Comparison of ENCODE assay signal across 8 mouse cellular contexts in the genomic region with DNA sequence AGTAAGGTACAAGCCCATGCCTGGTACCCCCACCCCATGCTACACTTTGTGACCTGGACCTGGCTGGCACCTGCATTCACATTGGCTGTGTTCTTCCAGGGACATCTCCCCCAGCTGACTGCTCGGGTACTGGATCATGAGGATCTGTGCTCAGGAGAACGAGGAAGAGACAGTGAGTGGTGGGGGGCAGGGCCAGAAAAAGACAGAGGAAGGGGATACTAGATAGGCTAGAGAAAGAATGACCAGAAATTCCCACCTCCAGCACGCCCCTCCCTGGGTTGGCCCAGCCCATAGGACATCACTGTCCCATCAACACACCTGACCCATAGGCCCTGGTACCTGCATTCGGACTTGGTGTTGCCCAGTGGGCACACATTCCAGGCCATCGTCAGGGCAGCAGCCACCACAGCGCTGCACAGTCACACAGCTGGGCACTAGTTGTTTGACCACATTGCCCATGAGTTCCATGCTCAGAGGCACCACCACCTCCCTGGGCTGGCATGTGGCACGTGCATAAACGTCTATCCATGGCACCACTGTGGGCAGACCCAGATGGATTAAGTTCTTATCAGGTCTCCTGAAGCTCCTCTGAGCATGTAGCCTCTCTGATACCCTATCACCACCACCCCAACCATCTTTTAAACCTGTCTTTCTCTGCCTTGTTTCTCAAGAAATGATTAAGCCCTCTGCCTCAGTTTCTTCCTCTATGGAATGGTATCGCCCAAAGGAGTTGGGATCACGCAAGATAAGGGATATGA. TPM values are rescaled to one million over a fixed set of nuclear protein-coding genes. Genes with fewer than 3 reads are reported as not detected.
DNase-seq lines count a peak whose midpoint lies in the region; ATAC-seq and TF ChIP-seq lines count a peak whose summit lies in the region.

No protein-coding gene starts in this region.

- H3K4me3 ChIP-seq in heart, embryonic 11.5 days (ENCODE audit: low read depth, low read length), result peak overlapping the region; percentile 90
- H3K4me3 ChIP-seq in ES-E14 (ENCODE audit: insufficient read depth in 1 of 2, low read depth in 1 of 2, low read length in 2 of 2, poor library complexity in 1 of 2, severe bottlenecking in 1 of 2), result peak overlapping the region; percentile 83 to 92
- peak overlapping the region; percentile 82; the same call in 1 of the 2 replicates for H3K4me3 ChIP-seq in forebrain, postnatal 0 days (ENCODE audit: low read depth, low read length)
- H3K4me3 ChIP-seq in liver, postnatal 0 days (ENCODE audit: low read depth, low read length), result peak overlapping the region; percentile 77
- H3K4me3 ChIP-seq in thymus, adult 2 months (ENCODE audit: control insufficient read depth, insufficient read depth, low read length), result no peak overlapping the region

- WGBS in heart, embryonic 11.5 days (ENCODE audit: insufficient replicate concordance), result 69% methylated on average over 10 of the region's 10 CpGs
- WGBS in forebrain, postnatal 0 days, result 80% methylated on average over 10 of the region's 10 CpGs
- 61% methylated on average over 10 of the region's 10 CpGs for WGBS in liver, postnatal 0 days (ENCODE audit: insufficient replicate concordance)
- 90% methylated on average over 10 of the region's 10 CpGs for WGBS in thymus, adult 2 months

- TF ChIP-seq POLR2A in thymus, adult 2 months (IDR thresholded peaks at IDR 0.05; ENCODE audit: control insufficient read depth, extremely low read depth, insufficient read depth, low read length, poor library complexity), result no peak

- in situ Hi-C loops in ES-E14 (cut with MboI; ENCODE audit: low sequenced_read_pairs in 2 of 2, unreplicated experiment in 2 of 2), result no loop called here

- TF ChIP-seq EP300 in liver, postnatal 0 days (IDR thresholded peaks at IDR 0.05; ENCODE audit: low read depth), result peak; percentile 70

- H3K27ac ChIP-seq in heart, embryonic 11.5 days (ENCODE audit: low read depth, low read length), result no peak overlapping the region
- H3K27ac ChIP-seq in ES-E14 (ENCODE audit: insufficient read depth, low read depth, low read length, poor library complexity, severe bottlenecking), result no peak overlapping the region
- H3K27ac ChIP-seq in forebrain, postnatal 0 days (ENCODE audit: low read depth, low read length), result no peak overlapping the region
- H3K27ac ChIP-seq in liver, postnatal 0 days (ENCODE audit: low read depth), result peak overlapping the region; percentile 76; the same call in 1 of the 2 replicates
- H3K27ac ChIP-seq in thymus, adult 2 months (ENCODE audit: control insufficient read depth, insufficient read depth, low read length), result no peak overlapping the region

- peak overlapping the region; percentile 90 for H3K4me2 ChIP-seq in heart, embryonic 11.5 days
- peak overlapping the region; percentile 81 for H3K4me2 ChIP-seq in forebrain, postnatal 0 days (ENCODE audit: low read depth)
- H3K4me2 ChIP-seq in liver, postnatal 0 days (ENCODE audit: low read depth, low read length), result peak overlapping the region; percentile 98

- no peaks in the 10 kb centered on the region for H3K27me3 ChIP-seq in heart, embryonic 11.5 days (ENCODE audit: control insufficient read depth, insufficient read depth, low read length)
- H3K27me3 ChIP-seq in forebrain, postnatal 0 days (ENCODE audit: insufficient read depth, low read length), result no peaks in the 10 kb centered on the region
- H3K27me3 ChIP-seq in liver, postnatal 0 days (ENCODE audit: insufficient read depth, low read length), result no peaks in the 10 kb centered on the region
- H3K27me3 ChIP-seq in thymus, adult 2 months (ENCODE audit: control insufficient read depth, insufficient read depth, low read length), result no peaks in the 10 kb centered on the region

- DNase-seq in heart, postnatal 36 days, result no peak
- no peak for DNase-seq in ES-E14 (ENCODE audit: low read depth, low spot score)
- no peak for DNase-seq in forebrain, postnatal 0 days
- DNase-seq in liver, postnatal 0 days, result no peak
- DNase-seq in right cerebral cortex, postnatal 36 days (ENCODE audit: low spot score in 2 of 2), result no peak
- DNase-seq in layer of hippocampus, adult 11-12 months (ENCODE audit: low spot score), result no peak
- no peak for DNase-seq in thymus, adult 2 months

- peaks cover 24% of the 10 kb centered on the region for H3K36me3 ChIP-seq in heart, embryonic 11.5 days (ENCODE audit: control insufficient read depth, insufficient read depth, low read length)
- H3K36me3 ChIP-seq in ES-E14 (ENCODE audit: control insufficient read depth, insufficient read depth, low read length, poor library complexity, severe bottlenecking), result peaks cover 20% of the 10 kb centered on the region
- peaks cover 22% of the 10 kb centered on the region for H3K36me3 ChIP-seq in forebrain, postnatal 0 days (ENCODE audit: insufficient read depth)
- H3K36me3 ChIP-seq in liver, postnatal 0 days (replicated peaks; ENCODE audit: insufficient read depth, low read length), result peaks cover 18% of the 10 kb centered on the region; the same call in 1 of the 2 replicates
- no peaks in the 10 kb centered on the region for H3K36me3 ChIP-seq in thymus, adult 2 months (ENCODE audit: control insufficient read depth, insufficient read depth, low read length)

- no peak for ATAC-seq in heart, embryonic 11.5 days (replicated peaks; ENCODE audit: insufficient number of reproducible peaks, low FRiP score, low TSS enrichment)
- no peak for ATAC-seq in forebrain, postnatal 0 days
- ATAC-seq in liver, postnatal 0 days, result peak; percentile 16; the same call in 1 of the 2 replicates

- peak overlapping the region; percentile 96 for H3K9ac ChIP-seq in heart, embryonic 11.5 days (ENCODE audit: low read depth, low read length)
- no peak overlapping the region; the same call in 1 of the 2 replicates for H3K9ac ChIP-seq in ES-E14 (ENCODE audit: insufficient read depth, low read depth, low read length, poor library complexity, severe bottlenecking)
- H3K9ac ChIP-seq in forebrain, postnatal 0 days, result 0 out of 2 replicates have a peak overlapping the region, but pooled peaks have one; percentile 74
- H3K9ac ChIP-seq in liver, postnatal 0 days (replicated peaks), result peak overlapping the region; percentile 75; the same call in 1 of the 2 replicates

- peaks cover 21% of the 10 kb centered on the region for H3K4me1 ChIP-seq in heart, embryonic 11.5 days (ENCODE audit: control insufficient read depth, insufficient read depth, low read length)
- H3K4me1 ChIP-seq in ES-E14 (ENCODE audit: control insufficient read depth in 2 of 2, insufficient read depth in 2 of 2, low read length in 2 of 2, poor library complexity in 1 of 2), result peaks cover 0 to 17% of the 10 kb centered on the region in 2 experiments; a peak in 2 of 4 replicates
- 0 out of 2 replicates have a peak, but pooled peaks cover 8% of the 10 kb centered on the region for H3K4me1 ChIP-seq in forebrain, postnatal 0 days (ENCODE audit: insufficient read depth)
- peaks cover 26% of the 10 kb centered on the region for H3K4me1 ChIP-seq in liver, postnatal 0 days (ENCODE audit: insufficient read depth)
- peaks cover 16% of the 10 kb centered on the region for H3K4me1 ChIP-seq in thymus, adult 2 months (replicated peaks; ENCODE audit: control insufficient read depth, insufficient read depth, low read length)

- intact Hi-C loops in heart, postnatal 36 days (cut with DNase I), result no loop called here

- TF ChIP-seq CTCF in forebrain, postnatal 0 days (IDR thresholded peaks at IDR 0.05; ENCODE audit: low read depth), result no peak
- TF ChIP-seq CTCF in liver, postnatal 0 days (IDR thresholded peaks at IDR 0.05; ENCODE audit: low read depth), result no peak
- no peak for TF ChIP-seq CTCF in thymus, adult 2 months (IDR thresholded peaks at IDR 0.05; ENCODE audit: borderline replicate concordance, control insufficient read depth, extremely low read depth, insufficient read depth, low read length, poor library complexity)

- H3K9me3 ChIP-seq in heart, embryonic 11.5 days (replicated peaks; ENCODE audit: control insufficient read depth, low read length), result no peaks in the 10 kb centered on the region
- H3K9me3 ChIP-seq in ES-E14 (ENCODE audit: control insufficient read depth, insufficient read depth, low read depth, low read length), result no peaks in the 10 kb centered on the region
- no peaks in the 10 kb centered on the region for H3K9me3 ChIP-seq in forebrain, postnatal 0 days (ENCODE audit: low read length)
- H3K9me3 ChIP-seq in liver, postnatal 0 days (ENCODE audit: low read length), result no peaks in the 10 kb centered on the region

RNA-seq across cellular contexts. Expression of gene Vegfb, which starts 1.3 kb away (rescaled TPM):
- 76.9 and 79.1 TPM in 2 replicates for polyA plus RNA-seq in heart, embryonic 11.5 days (2014; fragmentation: Nextera tagmentation; extraction: Ambion mirVana)
- 100 to 1,000 TPM; 438 to 444 TPM for total RNA-seq in heart, postnatal 36 days (2021)
- total RNA-seq in ES-E14 (2012; rRNA removed), result 10.0 and 14.3 TPM in 2 replicates
- total RNA-seq in forebrain, postnatal 0 days (2014; rRNA removed), result 24.9 and 28.4 TPM in 2 replicates
- 52.8 and 64.6 TPM in 2 replicates for polyA plus RNA-seq in forebrain, postnatal 0 days (2015; fragmentation: Nextera tagmentation; extraction: Ambion mirVana)
- 11.9 and 13.7 TPM in 2 replicates for polyA plus RNA-seq in liver, postnatal 0 days (2015; fragmentation: Nextera tagmentation; extraction: Ambion mirVana)
- polyA plus RNA-seq in thymus, adult 2 months (2012; rRNA removed), result 38.4 and 38.8 TPM in 2 replicates

RNA-seq across cellular contexts. Expression of gene Fkbp2, which starts 5.8 kb away (rescaled TPM):
- 84.5 and 88.4 TPM in 2 replicates for polyA plus RNA-seq in heart, embryonic 11.5 days (2014; fragmentation: Nextera tagmentation; extraction: Ambion mirVana)
- 10 to 100 TPM; 18.8 to 20.5 TPM for total RNA-seq in heart, postnatal 36 days (2021)
- 51.0 and 64.0 TPM in 2 replicates for total RNA-seq in ES-E14 (2012; rRNA removed)
- 23.5 and 26.8 TPM in 2 replicates for total RNA-seq in forebrain, postnatal 0 days (2014; rRNA removed)
- 102 and 106 TPM in 2 replicates for polyA plus RNA-seq in forebrain, postnatal 0 days (2015; fragmentation: Nextera tagmentation; extraction: Ambion mirVana)
- polyA plus RNA-seq in liver, postnatal 0 days (2015; fragmentation: Nextera tagmentation; extraction: Ambion mirVana), result 78.5 and 79.0 TPM in 2 replicates
- 33.2 and 39.4 TPM in 2 replicates for polyA plus RNA-seq in thymus, adult 2 months (2012; rRNA removed)

RNA-seq across cellular contexts. Expression of gene Dnajc4, which starts 6.2 kb away (rescaled TPM):
- 26.3 and 28.5 TPM in 2 replicates for polyA plus RNA-seq in heart, embryonic 11.5 days (2014; fragmentation: Nextera tagmentation; extraction: Ambion mirVana)
- total RNA-seq in heart, postnatal 36 days (2021), result 10 to 100 TPM; 51.0 to 57.1 TPM
- total RNA-seq in ES-E14 (2012; rRNA removed), result 14.0 and 22.0 TPM in 2 replicates
- 15.1 and 20.2 TPM in 2 replicates for total RNA-seq in forebrain, postnatal 0 days (2014; rRNA removed)
- 20.7 and 24.8 TPM in 2 replicates for polyA plus RNA-seq in forebrain, postnatal 0 days (2015; fragmentation: Nextera tagmentation; extraction: Ambion mirVana)
- 10.9 and 11.2 TPM in 2 replicates for polyA plus RNA-seq in liver, postnatal 0 days (2015; fragmentation: Nextera tagmentation; extraction: Ambion mirVana)
- 28.0 and 31.6 TPM in 2 replicates for polyA plus RNA-seq in thymus, adult 2 months (2012; rRNA removed)

RNA-seq across cellular contexts. Expression of gene Nudt22, which starts 9.8 kb away (rescaled TPM):
- 24.6 and 25.2 TPM in 2 replicates for polyA plus RNA-seq in heart, embryonic 11.5 days (2014; fragmentation: Nextera tagmentation; extraction: Ambion mirVana)
- 10 to 100 TPM; 27.0 to 28.9 TPM for total RNA-seq in heart, postnatal 36 days (2021)
- total RNA-seq in ES-E14 (2012; rRNA removed), result 12.7 and 13.2 TPM in 2 replicates
- total RNA-seq in forebrain, postnatal 0 days (2014; rRNA removed), result 7.9 and 9.5 TPM in 2 replicates
- polyA plus RNA-seq in forebrain, postnatal 0 days (2015; fragmentation: Nextera tagmentation; extraction: Ambion mirVana), result 14.3 and 15.3 TPM in 2 replicates
- polyA plus RNA-seq in liver, postnatal 0 days (2015; fragmentation: Nextera tagmentation; extraction: Ambion mirVana), result 11.6 and 14.5 TPM in 2 replicates
- 43.0 and 46.5 TPM in 2 replicates for polyA plus RNA-seq in thymus, adult 2 months (2012; rRNA removed)

RNA-seq across cellular contexts. Expression of gene Trpt1, which starts 9.8 kb away (rescaled TPM):
- 13.4 and 14.7 TPM in 2 replicates for polyA plus RNA-seq in heart, embryonic 11.5 days (2014; fragmentation: Nextera tagmentation; extraction: Ambion mirVana)
- 10 to 100 TPM; 23.0 to 25.5 TPM for total RNA-seq in heart, postnatal 36 days (2021)
- total RNA-seq in ES-E14 (2012; rRNA removed), result 5.0 and 6.9 TPM in 2 replicates
- 16.2 and 16.3 TPM in 2 replicates for total RNA-seq in forebrain, postnatal 0 days (2014; rRNA removed)
- 18.2 and 18.7 TPM in 2 replicates for polyA plus RNA-seq in forebrain, postnatal 0 days (2015; fragmentation: Nextera tagmentation; extraction: Ambion mirVana)
- 2.9 and 4.1 TPM in 2 replicates for polyA plus RNA-seq in liver, postnatal 0 days (2015; fragmentation: Nextera tagmentation; extraction: Ambion mirVana)
- polyA plus RNA-seq in thymus, adult 2 months (2012; rRNA removed), result 8.4 and 9.9 TPM in 2 replicates
